Mouse (Mus musculus): ENCODE measurements around the gene Mpeg1. TPM values are rescaled to one million over a fixed set of nuclear protein-coding genes. Genes with fewer than 3 reads are reported as not detected.

Mpeg1 gene
- polyA plus RNA-seq, 1 experiment from 2014 or later = 0.58 TPM

- Histone ChIP-seq H3K36me3 (ENCODE audit: control insufficient read depth, insufficient read depth, low read length) (peaks cover 4% of the 10 kb centered on the region; the same call in 1 of the 2 replicates), H3K27me3 (ENCODE audit: control insufficient read depth, insufficient read depth, low read length) (no peaks in the 10 kb centered on the region), H3K27ac (ENCODE audit: low read depth, low read length) (no peak overlapping the region), H3K9ac (ENCODE audit: low read depth, low read length) (no peak overlapping the region), H3K4me1 (ENCODE audit: control insufficient read depth, insufficient read depth, low read length) (peaks cover 24% of the 10 kb centered on the region), H3K9me3 (ENCODE audit: control insufficient read depth, low read length) (no peaks in the 10 kb centered on the region), H3K4me3 (ENCODE audit: low read length) (no peak overlapping the region), H3K4me2 (replicated peaks; ENCODE audit: low read depth, low read length) (no peak overlapping the region)
- ATAC-seq (ENCODE audit: low FRiP score, low TSS enrichment) = no peak
- 68% methylated on average over 3 of the region's 3 CpGs for WGBS
Observed at GRCm38 (mm10) chr19:12485631-12486030, 25.1 kb downstream of the Mpeg1 start.

GRCm38 (mm10) chr19:12486875-12487274, 26.3 kb downstream of the Mpeg1 start:
- H3K4me1 ChIP-seq (ENCODE audit: control insufficient read depth, insufficient read depth, low read length) = peaks cover 24% of the 10 kb centered on the region
- no peaks in the 10 kb centered on the region for H3K27me3 ChIP-seq (ENCODE audit: control insufficient read depth, insufficient read depth, low read length)
- no peak overlapping the region for H3K9ac ChIP-seq (ENCODE audit: low read depth, low read length)
- H3K4me3 ChIP-seq (ENCODE audit: low read length) = no peak overlapping the region
- H3K4me2 ChIP-seq (replicated peaks; ENCODE audit: low read depth, low read length) = no peak overlapping the region
- WGBS = 69% methylated on average over 6 of the region's 6 CpGs
- no peak overlapping the region; the same call in 1 of the 2 replicates for H3K27ac ChIP-seq (ENCODE audit: low read depth, low read length)
- no peaks in the 10 kb centered on the region for H3K9me3 ChIP-seq (ENCODE audit: control insufficient read depth, low read length)
- ATAC-seq (ENCODE audit: low FRiP score, low TSS enrichment) = peak; percentile 18; the same call in 1 of the 2 replicates
- peaks cover 14% of the 10 kb centered on the region; the same call in 1 of the 2 replicates for H3K36me3 ChIP-seq (ENCODE audit: control insufficient read depth, insufficient read depth, low read length)

GRCm38 (mm10) chr19:12487511-12488204, 27.1 kb downstream of the Mpeg1 start:
- Histone ChIP-seq H3K9ac (ENCODE audit: low read depth, low read length) (no peak overlapping the region), H3K27ac (ENCODE audit: low read depth, low read length) (no peak overlapping the region; the same call in 1 of the 2 replicates), H3K4me2 (replicated peaks; ENCODE audit: low read depth, low read length) (no peak overlapping the region), H3K9me3 (ENCODE audit: control insufficient read depth, low read length) (no peaks in the 10 kb centered on the region), H3K27me3 (ENCODE audit: control insufficient read depth, insufficient read depth, low read length) (no peaks in the 10 kb centered on the region), H3K36me3 (ENCODE audit: control insufficient read depth, insufficient read depth, low read length) (peaks cover 16% of the 10 kb centered on the region; the same call in 1 of the 2 replicates), H3K4me3 (ENCODE audit: low read length) (no peak overlapping the region), H3K4me1 (ENCODE audit: control insufficient read depth, insufficient read depth, low read length) (peaks cover 24% of the 10 kb centered on the region)
- no peak for ATAC-seq (ENCODE audit: low FRiP score, low TSS enrichment)
- 81% methylated on average over 12 of the region's 12 CpGs for WGBS

- Histone ChIP-seq H3K4me1 (ENCODE audit: control insufficient read depth, insufficient read depth, low read length) (peaks cover 24% of the 10 kb centered on the region), H3K4me3 (ENCODE audit: low read length) (no peak overlapping the region), H3K36me3 (ENCODE audit: control insufficient read depth, insufficient read depth, low read length) (peaks cover 16% of the 10 kb centered on the region; the same call in 1 of the 2 replicates), H3K9me3 (ENCODE audit: control insufficient read depth, low read length) (no peaks in the 10 kb centered on the region), H3K27me3 (ENCODE audit: control insufficient read depth, insufficient read depth, low read length) (no peaks in the 10 kb centered on the region), H3K9ac (ENCODE audit: low read depth, low read length) (no peak overlapping the region), H3K4me2 (replicated peaks; ENCODE audit: low read depth, low read length) (no peak overlapping the region; the same call in 1 of the 2 replicates), H3K27ac (ENCODE audit: low read depth, low read length) (peak overlapping the region; percentile 87)
- WGBS = 24% methylated on average over 9 of the region's 9 CpGs
- ATAC-seq (ENCODE audit: low FRiP score, low TSS enrichment) = peak; percentile 52
Observed at GRCm38 (mm10) chr19:12488205-12488966, 27.8 kb downstream of the Mpeg1 start.

- Histone ChIP-seq H3K27me3 (ENCODE audit: control insufficient read depth, insufficient read depth, low read length) (no peaks in the 10 kb centered on the region), H3K4me3 (ENCODE audit: low read length) (no peak overlapping the region), H3K4me2 (replicated peaks; ENCODE audit: low read depth, low read length) (no peak overlapping the region; the same call in 1 of the 2 replicates), H3K9me3 (ENCODE audit: control insufficient read depth, low read length) (no peaks in the 10 kb centered on the region), H3K9ac (ENCODE audit: low read depth, low read length) (no peak overlapping the region), H3K36me3 (ENCODE audit: control insufficient read depth, insufficient read depth, low read length) (peaks cover 16% of the 10 kb centered on the region; the same call in 1 of the 2 replicates), H3K27ac (ENCODE audit: low read depth, low read length) (peak overlapping the region; percentile 87), H3K4me1 (ENCODE audit: control insufficient read depth, insufficient read depth, low read length) (peaks cover 24% of the 10 kb centered on the region)
- WGBS = 26% methylated on average over 8 of the region's 8 CpGs
- peak; percentile 72 for ATAC-seq (ENCODE audit: low FRiP score, low TSS enrichment)
Observed at GRCm38 (mm10) chr19:12488969-12489674, 28.5 kb downstream of the Mpeg1 start.

- H3K4me1 ChIP-seq (ENCODE audit: control insufficient read depth, insufficient read depth, low read length) = peaks cover 22% of the 10 kb centered on the region
- no peaks in the 10 kb centered on the region for H3K9me3 ChIP-seq (ENCODE audit: control insufficient read depth, low read length)
- peak overlapping the region; percentile 33; the same call in 1 of the 2 replicates for H3K27ac ChIP-seq (ENCODE audit: low read depth, low read length)
- H3K4me3 ChIP-seq (ENCODE audit: low read length) = no peak overlapping the region
- no peak overlapping the region for H3K9ac ChIP-seq (ENCODE audit: low read depth, low read length)
- no peak overlapping the region for H3K4me2 ChIP-seq (replicated peaks; ENCODE audit: low read depth, low read length)
- WGBS = 81% methylated on average over 11 of the region's 11 CpGs
- no peaks in the 10 kb centered on the region for H3K27me3 ChIP-seq (ENCODE audit: control insufficient read depth, insufficient read depth, low read length)
- no peak for ATAC-seq (ENCODE audit: low FRiP score, low TSS enrichment)
- peaks cover 15% of the 10 kb centered on the region; the same call in 1 of the 2 replicates for H3K36me3 ChIP-seq (ENCODE audit: control insufficient read depth, insufficient read depth, low read length)
Observed at GRCm38 (mm10) chr19:12489675-12490570, 29.3 kb downstream of the Mpeg1 start.

GRCm38 (mm10) chr19:12491636-12492035, 31.1 kb downstream of the Mpeg1 start:
- ATAC-seq (ENCODE audit: low FRiP score, low TSS enrichment) = no peak
- peaks cover 19% of the 10 kb centered on the region for H3K4me1 ChIP-seq (ENCODE audit: control insufficient read depth, insufficient read depth, low read length)
- no peak overlapping the region for H3K27ac ChIP-seq (ENCODE audit: low read depth, low read length)
- no peak overlapping the region for H3K9ac ChIP-seq (ENCODE audit: low read depth, low read length)
- H3K36me3 ChIP-seq (ENCODE audit: control insufficient read depth, insufficient read depth, low read length) = peaks cover 12% of the 10 kb centered on the region; the same call in 1 of the 2 replicates
- H3K27me3 ChIP-seq (ENCODE audit: control insufficient read depth, insufficient read depth, low read length) = no peaks in the 10 kb centered on the region
- H3K4me3 ChIP-seq (ENCODE audit: low read length) = no peak overlapping the region
- H3K4me2 ChIP-seq (replicated peaks; ENCODE audit: low read depth, low read length) = no peak overlapping the region
- H3K9me3 ChIP-seq (ENCODE audit: control insufficient read depth, low read length) = no peaks in the 10 kb centered on the region
- WGBS = 89% methylated on average over 7 of the region's 7 CpGs

Data from kidney, embryonic 14.5 days (tissue).